Mouse (Mus musculus) macrophage (primary cell): ENCODE results near the gene Six3. TPM values are rescaled to one million over a fixed set of nuclear protein-coding genes. Genes with fewer than 3 reads are reported as not detected.

ENCODE experiments used
- H3K27ac ChIP-seq: fragments of 350-480 bp; formaldehyde crosslinking; 2 replicates; pipeline ENCODE4 v1.9.0; 2021
- H3K36me3 ChIP-seq: fragments of 350-480 bp; formaldehyde crosslinking; 2 replicates; pipeline ENCODE4 v1.9.0; 2021; ENCODE audit errors: inconsistent target
- H3K4me3 ChIP-seq: fragments of 350-480 bp; formaldehyde crosslinking; 2 replicates; pipeline ENCODE4 v1.9.0; 2021; ENCODE audit errors: inconsistent target
- H3K79me2 ChIP-seq: fragments of 350-480 bp; formaldehyde crosslinking; 2 replicates; pipeline ENCODE4 v1.9.0; 2021; ENCODE audit errors: inconsistent target
- WGBS: methylation state at CpG from one replicate; pipeline ENCODE4 v1.1.7; 2026; ENCODE audit warnings: inconsistent platforms; ENCODE audit not compliant: missing documents; 5-methylcytosine and 5-hydroxymethylcytosine counted together
- polyA plus RNA-seq: library from polyadenylated mRNA; stranded (reverse); fragments of 250-400 nt; gene quantifications from 3 replicates; pipeline ENCODE4 v1.2.4, GENCODE M21; 2018; ENCODE audit warnings: inconsistent platforms

The Six3 gene
- polyA plus RNA-seq, 1 experiment from 2014 or later = not detected

DNA sequence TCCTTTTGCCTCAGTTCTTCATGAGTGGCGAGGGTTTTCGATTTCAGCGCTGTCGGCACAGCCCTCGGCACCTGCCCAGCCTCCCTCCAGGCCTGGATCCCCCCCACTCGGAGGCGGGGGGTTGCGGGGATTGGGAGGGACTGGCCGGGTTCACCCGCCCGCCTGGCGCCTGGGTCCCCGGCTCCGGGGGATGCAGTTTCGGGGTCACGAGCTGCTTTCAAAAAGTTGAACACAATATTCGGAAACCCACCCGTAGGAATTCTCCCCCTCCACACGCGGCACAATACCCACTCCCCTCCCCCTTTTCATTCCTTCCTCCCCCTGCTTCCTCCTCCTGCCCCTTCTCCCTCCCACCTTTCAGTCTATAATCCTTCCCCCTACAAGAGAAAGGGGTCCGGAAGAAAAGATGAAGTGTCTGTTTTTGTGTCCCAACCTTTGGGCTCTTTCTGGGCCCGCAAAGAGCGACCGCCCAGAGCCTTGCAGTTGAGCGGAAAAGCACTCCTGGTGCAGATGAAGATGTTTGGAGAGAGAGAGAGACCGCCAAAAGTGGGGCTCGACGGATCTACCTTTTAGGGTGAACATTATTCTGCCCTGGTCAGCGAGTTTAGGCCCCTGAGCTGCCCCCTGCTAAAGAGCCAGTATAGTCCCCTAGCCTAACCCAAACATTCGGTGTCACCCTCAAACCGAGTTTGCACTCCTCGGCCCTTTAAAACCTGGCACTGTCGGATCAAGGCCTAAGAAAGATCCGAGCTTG, 5.1 kb downstream of the Six3 start:
- no peaks in the 10 kb centered on the region for H3K36me3 ChIP-seq
- no peak overlapping the region for H3K27ac ChIP-seq
- 6% methylated on average over 31 of the region's 34 CpGs for WGBS
- no peak overlapping the region for H3K4me3 ChIP-seq
- H3K79me2 ChIP-seq = no peaks in the 10 kb centered on the region

DNA sequence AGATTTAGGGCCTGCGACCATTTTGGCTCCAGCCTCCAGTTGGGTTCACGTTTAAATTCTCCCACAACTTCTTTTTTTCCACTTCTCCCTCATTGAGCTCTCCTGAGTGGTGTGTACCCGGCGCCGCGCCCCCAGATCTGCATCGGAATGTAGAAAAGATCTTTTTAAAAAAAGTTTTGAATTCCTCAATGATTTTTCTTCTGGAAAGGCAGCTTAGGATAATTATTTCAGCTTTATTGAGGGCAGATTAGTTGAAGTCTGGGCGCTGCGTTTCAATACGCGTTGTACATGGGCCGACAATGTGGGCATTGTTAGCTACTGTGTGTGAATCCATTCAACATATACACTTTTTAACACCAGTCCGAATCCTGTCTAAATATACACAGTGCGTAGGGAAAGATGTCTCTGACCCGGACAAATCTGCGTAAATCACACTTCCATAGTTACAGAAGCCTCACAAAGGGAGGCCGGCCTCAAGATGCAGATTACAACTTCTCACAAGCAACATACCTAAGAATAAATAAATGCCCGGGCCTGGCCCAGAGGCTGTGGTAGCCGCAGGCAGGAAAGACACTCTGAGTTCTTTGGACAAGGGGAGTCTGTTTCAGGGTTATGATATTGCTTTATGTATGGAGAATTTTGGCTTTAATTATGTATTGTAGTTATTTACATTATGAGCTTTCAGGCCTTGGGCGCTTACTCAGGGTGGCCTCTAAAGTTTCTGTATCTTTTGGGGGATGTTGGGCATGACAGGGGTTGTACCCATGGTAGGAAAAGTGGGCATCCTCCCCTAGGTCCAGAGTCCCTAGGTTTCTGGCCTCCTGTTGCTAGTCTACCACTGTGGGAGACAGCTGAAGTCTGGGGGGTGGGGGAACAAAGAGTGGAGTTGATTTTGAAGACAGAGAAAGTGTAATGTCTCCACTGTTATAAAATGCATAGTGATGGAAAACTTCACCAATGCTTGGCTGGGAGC, 6.0 kb downstream of the Six3 start:
- H3K36me3 ChIP-seq = no peaks in the 10 kb centered on the region
- no peaks in the 10 kb centered on the region for H3K79me2 ChIP-seq
- 26% methylated on average over 20 of the region's 20 CpGs for WGBS
- no peak overlapping the region for H3K4me3 ChIP-seq
- H3K27ac ChIP-seq = no peak overlapping the region

DNA sequence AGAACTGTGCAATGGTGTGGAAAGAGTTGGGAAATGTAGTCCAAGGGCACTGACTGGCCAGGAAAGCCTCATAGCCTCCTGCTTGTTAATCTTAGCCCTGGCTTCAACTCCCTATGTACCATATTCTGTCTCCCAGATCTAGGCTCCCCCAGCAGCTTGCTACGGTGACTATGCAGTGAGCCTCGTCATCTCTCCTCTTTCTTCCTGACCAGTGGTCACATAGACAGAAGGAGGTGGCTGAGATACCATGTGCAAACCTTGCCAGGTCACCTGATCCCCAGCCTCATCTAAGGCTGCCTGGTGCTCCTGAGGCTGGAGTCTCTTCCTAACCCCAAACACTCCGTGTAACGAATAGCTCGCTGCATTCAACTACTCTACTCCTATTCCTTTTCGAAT, 6.7 kb downstream of the Six3 start:
- no peak overlapping the region for H3K27ac ChIP-seq
- no peak overlapping the region for H3K4me3 ChIP-seq
- no peaks in the 10 kb centered on the region for H3K36me3 ChIP-seq
- H3K79me2 ChIP-seq = no peaks in the 10 kb centered on the region
- WGBS = 13% methylated on average over 3 of the region's 6 CpGs

DNA sequence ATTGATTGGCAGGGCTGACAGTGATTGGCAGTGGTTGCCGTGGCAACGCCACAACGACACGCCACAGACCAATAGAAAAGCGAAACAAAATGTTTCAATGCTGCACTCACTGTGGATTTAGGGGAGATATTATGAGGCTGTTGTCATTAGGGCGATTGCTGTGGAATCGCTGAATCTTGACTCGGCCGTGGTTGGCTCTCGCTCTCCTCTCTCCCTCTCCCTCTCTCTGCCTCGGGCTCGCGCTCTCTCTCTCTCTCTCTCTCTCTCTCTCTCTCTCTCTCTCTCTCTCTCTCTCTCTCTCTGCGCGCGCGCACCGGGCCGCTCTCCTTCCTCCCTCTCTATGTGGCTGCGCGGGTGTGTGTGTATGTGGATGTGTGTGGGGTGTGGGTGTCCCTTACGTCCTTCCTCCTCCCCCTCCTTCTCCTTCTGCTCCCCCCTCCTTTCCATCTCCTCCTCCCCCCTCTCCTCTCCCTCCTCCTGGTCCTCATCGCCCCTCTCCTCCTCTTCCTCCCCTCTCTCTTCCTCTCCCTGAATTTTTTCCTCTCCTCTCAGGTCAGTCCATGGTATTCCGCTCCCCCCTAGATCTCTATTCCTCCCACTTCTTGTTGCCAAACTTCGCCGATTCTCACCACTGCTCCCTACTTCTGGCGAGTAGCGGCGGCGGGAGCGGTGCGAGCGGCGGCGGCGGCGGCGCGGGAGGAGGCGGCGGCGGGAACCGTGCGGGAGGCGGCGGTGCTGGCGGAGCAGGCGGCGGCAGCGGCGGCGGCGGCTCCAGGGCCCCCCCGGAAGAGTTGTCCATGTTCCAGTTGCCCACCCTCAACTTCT, 7.5 kb downstream of the Six3 start:
- no peak overlapping the region for H3K27ac ChIP-seq
- WGBS = 4% methylated on average over 38 of the region's 54 CpGs
- H3K79me2 ChIP-seq = no peaks in the 10 kb centered on the region
- no peak overlapping the region for H3K4me3 ChIP-seq
- no peaks in the 10 kb centered on the region for H3K36me3 ChIP-seq

DNA sequence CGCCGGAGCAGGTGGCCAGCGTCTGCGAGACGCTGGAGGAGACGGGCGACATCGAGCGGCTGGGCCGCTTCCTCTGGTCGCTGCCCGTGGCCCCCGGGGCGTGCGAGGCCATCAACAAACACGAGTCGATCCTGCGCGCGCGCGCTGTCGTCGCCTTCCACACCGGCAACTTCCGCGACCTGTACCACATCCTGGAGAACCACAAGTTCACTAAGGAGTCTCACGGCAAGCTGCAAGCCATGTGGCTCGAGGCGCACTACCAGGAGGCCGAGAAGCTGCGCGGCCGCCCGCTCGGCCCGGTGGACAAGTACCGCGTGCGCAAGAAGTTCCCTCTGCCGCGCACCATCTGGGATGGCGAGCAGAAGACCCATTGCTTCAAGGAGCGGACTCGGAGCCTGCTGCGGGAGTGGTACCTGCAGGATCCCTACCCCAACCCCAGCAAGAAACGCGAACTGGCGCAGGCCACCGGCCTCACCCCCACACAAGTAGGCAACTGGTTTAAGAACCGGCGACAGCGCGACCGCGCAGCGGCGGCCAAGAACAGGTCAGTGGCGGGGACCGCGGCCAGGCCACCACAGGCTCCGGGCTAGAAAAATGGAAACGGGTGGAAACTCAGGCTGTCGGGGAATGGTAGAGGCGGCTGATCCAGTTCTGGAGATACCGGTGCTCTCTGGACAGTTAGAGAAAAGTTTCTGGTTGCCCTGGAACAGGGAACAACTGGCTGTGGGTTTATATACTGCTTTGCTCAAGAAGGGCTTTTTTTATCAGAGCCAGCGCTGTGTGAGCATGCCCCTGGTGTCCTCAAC, 8.3 kb downstream of the Six3 start:
- H3K4me3 ChIP-seq = no peak overlapping the region
- WGBS = 2% methylated on average over 66 of the region's 67 CpGs
- no peak overlapping the region for H3K27ac ChIP-seq
- H3K79me2 ChIP-seq = no peaks in the 10 kb centered on the region
- no peaks in the 10 kb centered on the region for H3K36me3 ChIP-seq

DNA sequence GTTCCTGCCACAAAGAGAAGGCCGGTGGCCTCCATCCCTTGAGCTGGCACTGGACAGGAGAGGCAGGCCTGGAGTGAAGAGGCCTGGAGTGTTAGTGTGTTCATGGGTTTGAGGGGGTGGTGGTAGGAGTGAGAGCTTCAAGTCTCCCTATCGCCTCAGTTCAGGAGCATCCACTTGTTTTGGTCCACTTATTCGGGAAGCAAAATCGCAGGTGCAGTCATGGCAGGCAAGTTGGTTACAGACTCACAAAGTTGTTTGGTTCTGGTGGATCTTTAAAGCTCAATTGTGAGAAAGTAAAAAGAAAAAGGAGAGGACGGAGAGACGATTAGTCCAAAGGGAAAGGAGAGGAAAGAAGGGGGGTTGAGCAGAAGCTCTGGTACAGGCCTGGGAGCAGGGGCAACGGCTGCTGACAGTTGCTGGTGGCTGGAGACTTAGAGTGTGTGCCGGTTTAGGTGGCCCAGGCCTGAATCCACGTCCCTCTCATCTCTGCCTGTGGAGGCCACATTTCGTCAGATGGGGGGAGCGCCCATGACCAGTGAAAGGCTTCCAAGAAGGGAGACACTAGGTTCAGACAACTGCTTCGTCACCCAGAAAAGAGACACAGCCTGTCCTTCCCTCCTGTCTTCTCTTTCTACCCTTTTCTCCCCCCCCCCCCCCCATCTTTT, 9.2 kb downstream of the Six3 start:
- Histone ChIP-seq H3K79me2 (no peaks in the 10 kb centered on the region), H3K4me3 (no peak overlapping the region), H3K27ac (no peak overlapping the region), H3K36me3 (no peaks in the 10 kb centered on the region)
- WGBS = 24% methylated on average over 12 of the region's 12 CpGs

DNA sequence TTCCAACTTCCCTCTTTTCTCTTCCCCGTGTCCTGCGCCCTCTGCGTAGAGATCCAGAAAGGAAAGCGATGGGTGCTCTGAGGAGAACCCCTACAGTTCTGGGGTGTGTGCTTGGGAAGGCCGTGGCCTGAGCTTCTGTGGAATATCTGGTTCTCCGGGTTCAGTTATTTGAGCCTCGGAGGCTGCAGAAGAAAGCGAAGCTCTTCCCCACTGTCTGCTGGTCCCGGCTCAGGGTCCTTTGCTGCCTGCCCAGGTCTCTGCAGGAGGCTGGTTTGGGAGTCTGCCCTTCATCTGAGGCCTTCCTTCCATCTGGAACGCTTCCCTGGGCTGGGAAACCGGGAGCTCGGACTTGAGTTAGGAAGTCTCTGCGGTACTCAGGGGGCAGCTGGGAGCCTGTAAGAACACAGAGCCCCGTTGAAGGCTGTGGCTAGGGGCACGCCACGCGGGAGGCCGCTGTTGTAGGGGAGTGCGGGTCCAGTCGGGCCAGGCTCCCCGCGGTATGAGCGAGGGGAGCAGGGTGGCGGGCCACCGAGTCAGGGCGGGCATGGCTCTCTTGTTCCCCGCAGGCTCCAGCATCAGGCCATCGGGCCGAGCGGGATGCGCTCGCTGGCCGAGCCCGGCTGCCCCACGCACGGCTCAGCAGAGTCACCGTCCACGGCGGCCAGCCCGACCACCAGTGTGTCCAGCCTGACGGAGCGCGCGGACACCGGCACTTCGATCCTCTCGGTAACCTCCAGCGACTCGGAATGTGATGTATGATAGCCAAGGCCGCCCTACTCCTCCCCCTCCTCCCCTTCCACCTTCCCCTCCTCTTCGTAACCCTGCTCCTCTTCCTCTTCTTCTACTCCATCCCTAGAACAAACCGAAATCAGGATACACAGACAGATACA, 10.0 kb downstream of the Six3 start:
- 4% methylated on average over 48 of the region's 52 CpGs for WGBS
- Histone ChIP-seq H3K79me2 (no peaks in the 10 kb centered on the region), H3K4me3 (no peak overlapping the region), H3K36me3 (no peaks in the 10 kb centered on the region), H3K27ac (no peak overlapping the region)

DNA sequence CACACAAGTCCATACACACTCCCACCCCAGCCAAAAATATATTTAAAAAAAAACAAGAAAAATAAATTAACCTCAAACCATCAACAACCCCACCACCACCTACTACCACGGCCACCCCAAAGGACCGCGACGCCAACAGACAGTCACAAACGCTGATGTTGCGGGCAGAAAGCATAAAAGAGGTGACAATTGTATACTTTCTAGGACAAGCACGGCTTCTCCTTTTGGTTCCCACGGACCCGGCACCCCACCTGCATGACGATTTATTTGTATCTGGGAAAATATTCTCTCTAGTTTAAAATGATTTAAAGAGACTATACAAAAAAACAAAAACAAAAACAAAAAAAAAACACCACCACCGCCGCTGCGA, 10.6 kb downstream of the Six3 start:
- H3K4me3 ChIP-seq = no peak overlapping the region
- H3K27ac ChIP-seq = no peak overlapping the region
- H3K36me3 ChIP-seq = no peaks in the 10 kb centered on the region
- WGBS = 13% methylated on average over 10 of the region's 13 CpGs
- no peaks in the 10 kb centered on the region for H3K79me2 ChIP-seq

DNA sequence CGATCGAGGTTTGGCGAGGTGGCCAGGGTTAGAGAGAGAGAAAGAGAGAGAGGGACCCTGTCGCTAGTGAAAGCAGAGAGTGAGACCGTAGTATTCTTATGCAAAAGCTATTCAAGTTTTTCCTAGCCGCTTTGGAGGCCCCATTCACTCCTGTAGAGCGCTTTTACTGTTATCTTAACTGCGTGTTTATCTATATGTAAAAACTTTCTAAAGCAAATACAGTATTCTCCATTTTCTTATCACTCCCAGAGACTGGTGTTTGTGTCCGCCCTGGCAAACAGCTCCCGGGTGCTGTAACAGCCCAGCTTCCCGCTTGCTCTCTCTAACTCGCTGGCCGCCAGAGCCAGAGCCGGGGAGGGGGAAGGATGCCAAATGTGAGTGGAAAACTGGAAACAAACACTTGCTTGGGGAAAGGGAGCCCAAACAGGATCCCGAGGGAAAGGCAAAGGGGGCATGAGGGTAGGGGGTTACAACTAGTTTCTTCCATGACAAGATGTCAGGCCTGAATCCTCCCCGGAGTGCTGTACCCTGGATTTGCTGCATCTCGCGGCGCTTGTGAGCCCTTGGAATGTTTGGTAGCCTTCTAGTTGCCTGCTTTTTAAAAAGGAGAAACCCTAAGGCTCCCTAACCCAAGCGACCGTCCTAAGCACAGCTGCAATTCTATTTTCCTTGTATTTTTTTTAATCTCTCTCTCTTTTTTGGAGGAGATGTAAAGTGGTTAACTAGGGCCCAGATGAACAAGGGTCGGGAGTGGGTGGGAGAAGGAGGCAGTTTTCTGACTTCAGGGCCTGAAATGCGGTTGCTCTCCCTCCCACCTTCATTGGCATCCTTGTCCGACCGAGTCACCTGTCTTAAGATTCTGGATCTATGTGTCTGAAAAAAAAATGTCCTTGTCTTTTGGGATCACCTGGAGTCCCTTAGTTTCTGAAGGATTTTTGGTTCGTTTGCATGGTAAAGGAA, 11.9 kb downstream of the Six3 start:
- 11% methylated on average over 26 of the region's 26 CpGs for WGBS
- Histone ChIP-seq H3K27ac (no peak overlapping the region), H3K36me3 (no peaks in the 10 kb centered on the region), H3K4me3 (no peak overlapping the region), H3K79me2 (no peaks in the 10 kb centered on the region)

DNA sequence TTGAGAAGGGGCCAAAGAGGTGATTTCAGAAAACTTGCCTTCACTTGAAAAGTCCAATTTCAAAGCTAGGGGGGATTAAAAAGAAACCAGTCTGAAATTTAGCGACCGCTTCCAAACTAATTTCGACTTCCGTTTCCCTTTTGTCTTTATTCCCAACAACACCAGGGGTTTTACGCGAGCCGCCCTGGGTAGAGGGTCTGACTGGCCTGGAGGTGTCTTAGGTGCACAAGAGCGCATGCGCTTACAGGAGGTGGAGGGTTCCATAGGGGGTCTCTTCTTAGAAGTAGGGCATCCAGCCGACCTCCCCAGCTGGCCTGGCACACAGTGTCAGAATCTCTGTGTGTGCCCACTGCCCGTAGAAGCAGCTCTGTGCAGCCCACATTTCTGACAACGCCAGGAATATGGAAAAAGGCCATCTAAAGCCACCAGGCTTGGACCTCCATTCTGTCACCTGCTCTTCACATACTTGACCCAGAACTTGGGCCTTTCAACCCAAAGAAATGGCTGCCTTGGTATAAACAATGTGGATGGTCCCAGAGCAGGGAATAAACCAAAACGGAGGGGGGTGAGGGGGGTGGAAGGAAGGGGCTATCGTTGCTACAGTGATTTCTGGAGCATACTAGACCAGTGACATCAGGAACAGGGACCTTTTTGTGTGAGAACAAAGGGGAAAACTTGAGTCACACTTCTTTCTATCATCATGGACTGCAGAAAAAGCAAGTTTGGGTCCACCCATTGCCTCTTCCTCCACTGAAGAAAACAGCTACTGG, 12.9 kb downstream of the Six3 start:
- H3K36me3 ChIP-seq = no peaks in the 10 kb centered on the region
- 12% methylated on average over 14 of the region's 14 CpGs for WGBS

DNA sequence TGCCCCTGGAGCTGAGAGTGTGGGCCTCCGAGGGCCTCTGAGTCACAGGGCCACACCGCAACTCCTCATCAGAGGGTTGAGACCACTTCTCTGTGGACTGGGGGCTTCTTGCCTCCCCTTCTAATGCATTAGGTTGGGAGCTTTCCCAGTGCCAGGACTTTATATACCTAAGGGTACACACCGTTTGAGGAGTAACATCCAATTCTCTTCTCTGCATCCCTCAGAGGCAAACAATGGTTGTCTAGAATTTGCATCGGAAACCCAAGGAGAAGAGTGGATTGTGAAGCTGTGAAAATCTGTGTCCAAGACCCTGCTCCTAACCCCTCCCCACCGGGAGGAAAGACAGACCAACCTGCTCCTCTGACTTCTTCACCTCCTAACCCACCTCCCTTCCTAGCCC, 14.3 kb downstream of the Six3 start:
- Histone ChIP-seq H3K36me3 (no peaks in the 10 kb centered on the region), H3K27ac (no peak overlapping the region), H3K79me2 (no peaks in the 10 kb centered on the region), H3K4me3 (no peak overlapping the region)
- WGBS = 53% methylated on average over 5 of the region's 5 CpGs

More for the DNA sequence above, 12.9 kb downstream of the Six3 start:
- Histone ChIP-seq H3K79me2 (no peaks in the 10 kb centered on the region), H3K27ac (no peak overlapping the region), H3K4me3 (no peak overlapping the region)
